Mouse (Mus musculus) mouse trophoblast stem cell (cell line): Measurements from ENCODE around the gene Btc.

Experiments
- in situ Hi-C, 2 experiments: fragments of 300-500 bp; cut with MseI, MboI; formaldehyde crosslinking; loops; 2 replicates in 1 of 2; 3 replicates in 1 of 2; pipeline ENCODE4 v1.15.1; 2025

The Btc gene

DNA sequence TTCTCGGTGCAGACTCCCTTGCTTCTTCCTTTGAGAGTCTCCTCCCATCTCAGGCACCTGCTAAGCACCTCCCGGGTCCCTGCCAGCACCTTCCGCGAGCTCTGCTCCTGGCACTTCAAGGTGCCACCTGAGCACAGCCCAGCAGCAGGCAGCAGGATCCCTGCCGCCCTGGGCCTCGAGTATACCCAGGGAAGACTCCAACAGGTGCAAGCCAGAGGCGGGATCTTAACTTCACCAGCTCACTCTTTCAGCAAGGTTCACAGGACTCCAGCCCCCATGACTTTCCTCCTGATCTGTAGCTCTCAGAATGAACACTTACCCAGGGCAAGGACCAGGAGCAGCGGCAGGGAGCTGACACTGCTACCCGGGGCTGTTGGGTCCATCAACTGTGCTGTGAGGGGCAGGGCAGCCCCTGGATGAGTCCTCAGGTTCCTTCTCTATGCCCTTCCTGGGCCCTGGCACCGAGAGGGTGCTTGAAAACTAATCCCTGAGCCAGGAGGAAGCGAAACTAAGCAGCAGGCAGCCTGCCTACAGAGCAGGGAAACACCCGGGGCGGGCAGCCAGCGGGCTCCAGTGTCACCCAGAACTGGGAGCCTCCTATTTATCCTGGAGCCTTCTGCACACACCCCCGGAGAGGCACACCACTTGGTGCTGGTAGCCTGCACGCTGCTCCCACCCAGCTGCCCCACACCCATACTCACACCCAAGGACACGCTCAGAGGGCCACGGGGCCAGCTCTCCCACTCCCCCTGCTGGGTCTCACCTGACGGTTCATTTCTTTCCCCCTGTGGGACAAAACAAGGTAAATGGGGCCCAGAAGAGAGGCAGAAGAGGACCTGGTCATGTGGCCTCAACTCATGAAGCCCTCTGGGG, at the start of gene Btc:
Gene Btc, minus strand, starts transcription at position 656 of the 873 bp plus-strand sequence.
- in situ Hi-C loops, result no loop called here

DNA sequence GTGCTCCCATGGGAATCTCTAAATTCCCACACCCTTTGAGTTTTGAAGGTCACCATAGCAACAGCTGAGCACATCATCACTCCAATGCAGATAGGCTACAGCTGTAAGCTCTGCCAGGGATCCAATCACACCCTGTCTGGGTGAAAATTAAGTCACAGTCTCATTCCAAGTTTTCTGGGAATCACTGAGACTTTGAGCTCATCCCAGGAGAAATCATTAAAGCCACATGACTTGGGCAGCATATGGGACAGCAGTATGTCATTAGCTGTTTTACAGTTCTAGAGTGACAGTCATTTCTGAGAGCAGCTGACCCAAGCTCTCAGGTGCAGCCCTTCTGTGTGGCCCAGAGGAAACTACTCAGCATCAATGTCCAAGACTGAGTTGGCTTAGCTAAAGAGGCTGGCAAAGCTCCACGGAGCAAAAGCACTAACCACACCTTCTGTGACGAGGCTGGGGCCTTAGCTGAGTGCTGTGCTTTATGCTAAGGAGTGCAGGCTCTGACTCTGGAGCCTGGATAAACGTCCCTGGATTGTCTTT, 42.3 kb upstream of the Btc start:
- in situ Hi-C loops, result no loop called here

DNA sequence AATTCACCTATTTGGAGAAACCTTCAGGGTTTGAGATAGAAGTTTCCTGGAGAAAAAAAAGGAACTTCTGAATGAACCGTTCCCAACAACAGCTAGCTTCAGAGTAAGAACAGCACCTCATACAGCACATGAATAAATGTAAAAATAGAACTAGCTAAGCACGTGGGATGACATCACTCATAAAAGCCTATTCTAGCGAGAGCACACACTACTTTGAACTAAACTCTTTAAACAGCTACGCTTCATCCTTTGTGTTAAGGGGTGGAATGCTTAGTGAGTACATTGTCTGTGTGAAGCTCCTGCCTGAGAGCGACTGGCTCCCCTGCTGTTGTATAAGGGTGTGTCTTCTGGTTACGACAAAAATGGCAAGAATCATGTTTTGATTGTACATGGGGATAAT, 33.8 kb upstream of the Btc start:
- in situ Hi-C loops, result no loop called here

DNA sequence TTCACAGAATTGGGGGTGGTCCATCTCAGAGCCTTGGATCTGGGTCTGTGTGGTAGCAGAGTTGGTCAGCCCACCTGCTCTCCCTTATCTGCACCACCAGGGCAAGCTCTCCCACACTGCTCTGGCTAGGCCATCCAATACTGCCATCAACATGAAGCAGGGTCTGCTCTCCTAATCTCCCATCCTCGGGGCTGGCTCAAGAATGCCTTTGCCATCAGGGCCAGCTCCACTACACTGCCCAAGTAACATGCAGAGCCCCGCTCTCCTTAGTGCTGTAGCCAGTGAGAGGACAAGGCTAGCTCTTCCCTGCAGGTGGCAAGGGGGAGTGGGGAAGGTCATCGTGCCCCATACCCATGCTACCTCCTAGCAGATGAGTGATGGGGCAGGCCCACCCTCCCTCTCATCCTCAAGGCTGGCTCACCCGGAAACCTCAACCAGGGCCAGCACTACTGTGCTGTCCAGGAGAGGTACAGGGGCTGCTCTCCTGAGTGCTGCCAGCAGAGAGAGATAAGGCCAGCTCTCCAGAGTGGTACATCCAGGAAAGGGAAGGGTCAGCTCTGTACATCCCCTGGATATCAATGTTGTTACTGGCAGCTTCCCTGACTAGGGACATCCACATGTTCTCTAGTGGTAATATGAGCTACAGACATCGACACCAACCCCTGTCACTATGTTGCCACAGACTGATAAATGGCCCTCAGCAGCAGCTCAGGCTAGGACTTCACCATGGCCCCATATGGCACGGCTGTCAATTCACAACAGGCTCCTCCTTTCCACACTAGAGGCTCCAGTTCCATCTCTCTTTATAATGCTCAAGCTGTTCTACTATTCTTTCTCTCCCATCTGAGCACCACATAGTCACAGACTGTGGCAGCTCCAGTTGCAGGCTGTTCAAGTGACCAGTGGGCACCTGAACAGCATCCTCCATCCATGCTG, 32.2 kb upstream of the Btc start:
- in situ Hi-C loops, result no loop called here

DNA sequence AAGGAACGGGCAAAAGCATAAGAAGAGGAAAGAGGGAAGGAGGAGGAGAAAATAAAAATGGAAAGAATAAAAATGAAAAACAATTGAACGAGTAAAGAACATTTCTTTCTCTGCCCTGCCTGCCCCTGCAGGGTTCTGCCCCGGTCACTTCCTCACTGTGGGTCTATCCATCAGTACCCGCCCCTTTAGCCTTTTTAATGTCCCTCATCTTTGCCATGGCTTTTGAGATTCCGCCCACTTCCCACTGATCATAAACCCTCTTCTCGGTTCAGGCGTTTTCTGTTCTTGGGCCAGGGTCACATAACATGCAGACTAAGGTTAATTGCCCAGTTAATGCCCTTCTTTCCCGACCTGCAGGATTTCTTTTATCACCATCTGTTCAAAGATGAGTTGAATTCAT, 25.8 kb upstream of the Btc start:
- in situ Hi-C loops, result no loop called here

DNA sequence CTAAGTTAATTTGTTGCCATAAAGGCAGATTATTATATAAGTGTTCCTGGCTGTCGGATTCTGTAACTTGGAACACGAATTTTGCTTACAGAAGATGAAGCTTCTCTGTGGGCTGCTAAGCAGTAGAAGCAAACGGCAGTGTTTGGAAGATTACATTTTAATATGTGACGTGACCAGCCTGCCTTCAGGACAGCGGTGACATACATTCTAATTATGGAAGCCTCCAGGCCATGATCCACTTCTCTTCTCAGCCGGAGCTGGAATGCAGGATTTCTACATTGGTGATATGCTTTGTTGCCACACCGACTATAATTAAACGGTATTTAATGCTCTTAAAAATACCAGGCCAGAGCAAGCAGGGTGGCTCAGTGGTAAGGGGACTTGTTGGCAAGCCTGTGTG, 11.0 kb upstream of the Btc start:
- in situ Hi-C loops, result no loop called here

GRCm38 (mm10) chr5:91404263-91404662, 1.5 kb upstream of the Btc start:
- in situ Hi-C loops, result no loop called here

DNA sequence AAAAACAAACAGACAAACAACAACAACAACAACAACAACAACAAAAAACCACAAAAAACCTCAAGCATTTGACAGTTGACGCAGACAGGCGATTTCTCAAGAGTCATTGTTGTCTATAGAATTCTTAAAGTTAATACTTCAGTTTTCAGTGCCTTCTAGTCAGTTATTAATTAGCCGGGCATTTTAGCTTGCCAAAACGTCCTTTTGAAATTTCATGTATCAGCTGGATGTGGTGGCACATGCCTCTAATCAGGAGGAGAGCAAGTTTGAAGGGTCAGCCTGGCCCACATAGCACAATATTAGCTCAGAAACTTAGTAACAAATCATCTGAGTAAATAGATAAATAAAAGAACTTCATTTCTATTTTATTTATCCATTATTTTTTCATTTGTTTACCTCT, 487 bp upstream of the Btc start:
- in situ Hi-C loops, result no loop called here

- in situ Hi-C loops, result no loop called here
These were observed 2.2 kb downstream of the Btc start for GRCm38 (mm10) chr5:91400493-91401096.

DNA sequence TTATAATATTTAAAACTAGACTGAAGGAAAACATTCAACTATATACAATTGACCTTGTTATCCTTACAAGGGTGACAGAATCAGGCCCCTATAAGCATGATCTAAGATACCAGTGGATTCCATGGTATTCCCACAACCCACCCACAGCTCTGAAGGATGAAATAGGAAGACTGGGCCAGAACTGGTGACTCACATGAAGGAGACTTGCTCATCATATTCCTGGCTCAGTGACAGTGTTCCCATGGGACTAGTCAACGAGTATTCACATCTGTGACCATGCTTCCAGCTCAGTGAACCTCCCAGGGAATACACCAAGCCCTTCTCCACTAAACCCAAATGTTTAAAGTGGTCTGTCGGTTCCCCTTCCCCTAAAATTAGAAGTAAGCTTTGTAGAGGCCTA, 27.3 kb downstream of the Btc start:
- in situ Hi-C loops, result no loop called here

DNA sequence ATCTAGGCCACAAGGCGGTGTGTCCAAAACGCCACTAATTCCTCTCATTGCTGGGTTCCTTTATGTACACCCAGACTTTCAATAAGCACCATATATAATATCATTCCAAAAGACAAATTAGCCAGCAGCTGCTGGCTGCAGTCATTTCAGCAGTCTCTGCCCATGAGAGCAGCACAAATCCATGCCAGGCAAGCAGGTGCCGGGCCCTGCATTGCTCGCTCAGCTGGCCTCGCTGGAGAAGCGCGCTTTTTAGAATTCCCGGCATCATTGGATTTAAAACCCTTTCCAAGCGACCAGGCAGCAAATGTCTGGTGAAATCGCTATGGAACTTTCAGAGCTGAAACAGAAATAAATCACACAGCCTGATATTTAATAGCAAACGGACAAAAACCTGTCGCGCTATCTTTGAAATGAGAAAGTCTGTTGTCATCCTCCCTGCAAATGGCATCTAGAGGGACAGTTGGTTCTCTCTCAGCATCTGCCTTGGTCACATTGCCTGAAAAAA, 34.7 kb downstream of the Btc start:
- in situ Hi-C loops, result no loop called here

DNA sequence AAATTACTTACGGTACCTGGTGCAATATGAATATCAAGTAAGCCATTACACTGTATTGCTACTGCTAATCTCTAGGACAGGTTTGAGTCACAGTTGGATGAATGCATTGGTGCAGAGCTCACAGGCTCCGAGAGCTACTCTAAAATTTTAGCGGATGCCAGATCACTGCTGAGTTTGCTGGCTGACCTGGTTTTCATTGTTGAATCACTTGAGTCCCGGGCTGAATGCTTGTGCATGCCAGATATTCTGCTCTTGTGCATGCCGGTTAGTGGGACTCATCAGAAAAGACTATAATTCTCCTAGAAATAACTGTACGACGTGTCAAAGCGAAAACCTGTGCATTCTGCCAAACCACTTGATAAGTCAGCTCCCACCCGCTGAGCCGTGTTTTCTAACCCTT, 35.9 kb downstream of the Btc start:
- in situ Hi-C loops, result no loop called here

DNA sequence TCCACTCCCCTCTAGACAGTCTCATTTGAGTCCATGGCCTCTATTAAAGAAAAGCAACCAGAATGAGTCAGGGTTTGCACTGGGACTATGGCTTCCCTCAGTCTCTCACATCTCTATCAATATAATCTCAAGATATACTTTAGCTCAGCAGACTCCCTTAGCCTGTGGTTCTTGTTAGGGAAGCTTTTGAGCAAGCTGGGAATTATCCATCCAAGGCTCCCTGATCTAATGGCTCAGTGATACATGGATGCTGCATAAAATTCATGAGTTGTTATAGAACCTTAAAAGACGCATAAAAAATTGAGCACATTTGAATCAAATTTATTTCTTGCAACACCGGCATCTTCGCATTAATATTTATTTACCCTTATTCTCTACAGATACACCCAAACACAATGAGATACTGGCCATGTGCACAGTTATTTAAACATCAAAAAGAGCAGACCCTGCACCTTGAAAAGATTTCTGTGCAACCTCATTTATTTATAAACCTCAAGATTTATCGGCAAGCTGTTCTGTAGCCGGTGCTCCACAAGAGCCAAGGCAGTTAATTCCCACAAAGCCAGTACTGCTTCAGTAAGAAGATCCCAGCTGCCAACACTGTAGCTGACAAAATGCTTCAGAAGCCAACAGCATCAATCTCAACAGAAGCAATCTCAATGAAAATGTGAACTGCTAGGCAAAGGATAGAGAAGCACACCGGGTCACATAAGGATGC, 39.4 kb downstream of the Btc start:
- in situ Hi-C loops, result no loop called here

DNA sequence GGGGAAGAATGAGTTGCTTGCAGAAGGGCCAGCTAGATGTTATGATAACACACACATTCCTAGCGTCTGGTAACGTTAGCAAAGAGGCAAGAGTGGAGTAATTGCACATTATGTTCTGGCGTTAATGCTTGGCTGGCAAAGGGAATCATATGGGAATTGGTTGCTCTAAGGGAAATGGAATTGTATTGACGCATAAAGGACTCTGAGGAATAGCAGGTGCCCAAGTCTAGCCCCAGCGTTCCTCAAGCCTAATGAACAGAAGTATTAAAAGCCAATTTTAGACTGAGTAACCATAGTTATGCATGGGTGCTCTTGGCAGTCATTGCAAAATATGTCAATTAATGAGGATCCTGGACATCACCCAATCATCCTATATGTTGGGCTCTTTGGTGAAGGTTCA, 50.1 kb downstream of the Btc start:
- in situ Hi-C loops, result no loop called here

- in situ Hi-C loops, result no loop called here
These were observed 57.1 kb downstream of the Btc start for GRCm38 (mm10) chr5:91345681-91346080.

DNA sequence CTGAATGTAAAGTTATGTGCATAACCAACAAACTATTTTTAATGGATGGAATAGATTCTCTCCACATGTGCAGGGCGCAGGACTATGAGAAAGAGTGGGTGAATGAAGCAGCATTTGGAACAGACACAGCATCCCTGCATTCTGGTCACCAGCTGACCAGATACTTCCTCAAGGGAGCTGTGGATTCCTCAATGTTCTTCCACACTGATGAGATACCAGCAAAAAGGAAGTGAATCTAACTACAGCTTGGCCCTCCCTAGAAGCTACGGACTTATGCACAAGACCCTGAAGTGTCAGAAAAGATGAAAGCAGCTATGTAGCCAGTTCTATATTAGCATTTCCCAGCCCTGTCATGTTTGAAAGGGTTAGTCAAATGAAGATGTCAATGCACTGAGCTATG, 57.7 kb downstream of the Btc start:
- in situ Hi-C loops, result no loop called here

DNA sequence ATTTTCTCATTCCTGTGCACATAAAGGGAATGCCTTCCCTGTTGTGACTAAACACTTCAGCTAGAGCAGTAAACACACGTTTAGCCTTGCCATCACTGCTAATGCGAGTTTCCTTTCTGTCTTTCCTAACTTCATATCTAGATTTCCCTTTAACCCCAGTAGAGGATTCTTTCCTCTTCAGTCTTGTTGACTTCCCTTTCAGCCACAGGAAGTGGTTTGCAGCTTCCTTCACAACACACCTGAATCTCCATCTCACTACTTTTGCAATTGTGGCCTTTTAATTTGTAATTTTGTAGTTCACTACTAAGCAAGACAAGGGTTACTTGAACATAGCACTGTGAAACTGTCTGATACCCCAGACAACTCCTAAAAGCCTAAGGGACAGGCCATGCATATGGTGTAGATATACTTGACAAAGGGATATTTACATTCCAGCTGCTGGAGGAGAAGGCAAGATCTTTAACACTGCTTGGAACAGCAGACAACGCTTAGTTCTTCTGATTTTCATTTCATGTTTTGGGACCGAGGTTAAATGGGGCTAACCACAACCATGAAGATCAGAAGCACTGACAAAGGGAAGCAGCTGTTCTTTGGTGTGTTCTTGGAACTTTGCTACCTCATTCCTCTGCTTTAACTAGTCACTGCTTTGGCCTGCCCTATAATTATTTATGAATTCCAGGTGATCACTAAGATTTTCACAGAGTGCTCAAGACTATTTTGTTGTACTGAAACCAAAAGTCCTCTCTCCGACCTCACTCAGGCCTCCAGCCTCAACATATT, 60.6 kb downstream of the Btc start:
- in situ Hi-C loops, result no loop called here

DNA sequence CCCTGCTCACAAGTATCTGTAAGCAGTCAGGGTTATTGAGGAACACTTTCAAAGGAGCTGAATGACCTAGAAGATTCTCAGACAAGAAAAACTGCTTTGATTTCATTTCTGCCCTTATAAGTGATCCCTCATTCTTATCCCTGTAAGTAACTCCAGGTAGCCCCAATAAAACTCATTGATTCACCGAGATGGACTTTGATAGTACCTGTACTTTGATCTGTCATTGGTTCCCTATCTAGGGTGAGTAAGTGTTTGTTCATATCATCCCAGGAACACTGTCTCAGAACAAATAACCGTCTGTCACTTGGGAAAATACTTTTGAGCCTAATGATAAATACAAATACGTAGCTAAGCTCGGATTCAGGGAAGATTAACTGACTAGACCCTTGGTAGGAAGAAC, 68.6 kb downstream of the Btc start:
- in situ Hi-C loops, result no loop called here

GRCm38 (mm10) chr5:91332079-91332865, 70.5 kb downstream of the Btc start:
- in situ Hi-C loops, result no loop called here

- in situ Hi-C loops, result no loop called here
These were observed 81.0 kb downstream of the Btc start for GRCm38 (mm10) chr5:91321840-91322239.
